Mouse (Mus musculus) embryonic fibroblast, embryonic 13.5 days (primary cell): ENCODE measurements around the gene Pcbp1.

Experiments used
- CTCF ChIP-seq: IDR thresholded peaks from 2 replicates; pipeline ENCODE4 v1.5.1; 2011; ENCODE audit warnings: mild to moderate bottlenecking, control low read depth, low read length, moderate library complexity, borderline replicate concordance; ENCODE audit not compliant: insufficient read depth
- POLR2A ChIP-seq: IDR thresholded peaks from 2 replicates; pipeline ENCODE4 v1.6.1; 2011; ENCODE audit warnings: low read depth, mild to moderate bottlenecking, control low read depth, low read length, moderate library complexity

DNA sequence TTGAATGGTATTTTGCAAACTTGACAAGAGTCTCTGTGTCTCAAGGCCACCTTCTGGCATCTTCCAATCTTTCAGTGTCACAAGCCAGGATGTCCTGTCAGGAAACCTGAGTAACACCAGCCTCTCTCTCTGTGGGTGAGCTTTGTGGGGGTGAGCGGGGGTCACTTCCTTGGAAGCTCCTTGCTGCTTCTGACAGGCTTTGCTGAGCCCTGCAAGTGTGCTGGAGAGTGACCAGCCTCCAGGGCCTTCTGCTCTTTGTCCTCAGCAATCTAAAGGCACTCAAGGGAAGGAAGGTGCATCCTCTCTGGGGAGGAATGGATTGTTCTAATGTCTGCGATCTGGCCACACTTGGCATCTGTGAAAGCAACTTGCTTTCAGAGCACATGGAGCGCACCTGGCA lies 46.8 kb downstream of the Pcbp1 start:
- TF ChIP-seq POLR2A (no peak), CTCF (no peak)
